In genomic region chr16:78685160-78685559, GRCm38 (mm10) we compare ENCODE assay signal across 27 mouse cellular contexts.
"Had no signal": no experiment of that assay in that cellular context is flagged by ENCODE, and none has a peak within 500 bp of the region (broad histone marks: within the 10 kb centered on the region; RNA-seq: fewer than 3 reads in every experiment).

No protein-coding gene starts in this region.

- ATAC-seq: hindbrain, embryonic 16.5 days; inflammation-experienced regulatory T-cells, adult 6 months; intestine, embryonic 15.5 days; intestine, postnatal 0 days; liver, embryonic 12.5 days had no signal

- H3K4me3 ChIP-seq: gastrocnemius, adult 2 months; heart, embryonic 10.5 days; heart, embryonic 12.5 days; hindbrain, embryonic 10.5 days; hindbrain, embryonic 12.5 days; intestine, embryonic 15.5 days; limb, embryonic 12.5 days; limb, embryonic 15.5 days; liver, embryonic 12.5 days had no signal

- H3K9me3 ChIP-seq: heart, embryonic 10.5 days; heart, embryonic 12.5 days; hindbrain, embryonic 10.5 days; hindbrain, embryonic 12.5 days; intestine, embryonic 15.5 days; limb, embryonic 12.5 days; limb, embryonic 15.5 days; liver, embryonic 12.5 days had no signal

- H3K4me2 ChIP-seq: heart, embryonic 12.5 days; hindbrain, embryonic 12.5 days; hindbrain, embryonic 14.5 days; intestine, embryonic 15.5 days; limb, embryonic 12.5 days; limb, embryonic 15.5 days; liver, embryonic 12.5 days had no signal

- H3K27me3 ChIP-seq: heart, embryonic 12.5 days; hindbrain, embryonic 12.5 days; intestine, embryonic 15.5 days; limb, embryonic 12.5 days; limb, embryonic 15.5 days; liver, embryonic 12.5 days had no signal

- DNase-seq: gastrocnemius, adult 2 months; gastrocnemius, postnatal 10 days; gastrocnemius, postnatal 25 days; heart, adult 18-20 months; heart, postnatal 10 days; heart, postnatal 4 days; kidney, adult 18-20 months; kidney, adult 8-10 months; kidney, postnatal 10 days; kidney, postnatal 25 days; kidney, postnatal 4 days; layer of hippocampus, adult 9-11 months; layer of hippocampus, postnatal 36 days; left cerebral cortex, postnatal 4 days had no signal

- H3K9ac ChIP-seq: heart, embryonic 12.5 days; hindbrain, embryonic 12.5 days; hindbrain, embryonic 14.5 days; intestine, embryonic 15.5 days; limb, embryonic 12.5 days; limb, embryonic 15.5 days; liver, embryonic 12.5 days; liver, embryonic 14.5 days had no signal

- H3K27ac ChIP-seq: heart, embryonic 10.5 days; hindbrain, embryonic 10.5 days; hindbrain, embryonic 12.5 days; hindbrain, embryonic 14.5 days; intestine, embryonic 15.5 days; liver, embryonic 12.5 days; liver, embryonic 14.5 days had no signal

- H3K36me3 ChIP-seq: heart, embryonic 10.5 days; heart, embryonic 12.5 days; hindbrain, embryonic 10.5 days; hindbrain, embryonic 12.5 days; intestine, embryonic 15.5 days; limb, embryonic 12.5 days; limb, embryonic 15.5 days; liver, embryonic 12.5 days had no signal

- H3K4me1 ChIP-seq: heart, embryonic 10.5 days; heart, embryonic 12.5 days; hindbrain, embryonic 10.5 days; hindbrain, embryonic 12.5 days; intestine, embryonic 15.5 days; limb, embryonic 15.5 days; liver, embryonic 12.5 days had no signal
